Mouse (Mus musculus): ENCODE measurements around the gene Scp2. TPM values are rescaled to one million over a fixed set of nuclear protein-coding genes. Genes with fewer than 3 reads are reported as not detected.

Scp2 gene
- polyA plus RNA-seq, 1 experiment: 209 TPM

- TF ChIP-seq CTCF (IDR thresholded peaks at IDR 0.05; ENCODE audit: extremely low read depth, insufficient read length, insufficient replicate concordance, low read depth, low read length): no peak
- TF ChIP-seq POLR2A (IDR thresholded peaks at IDR 0.05; ENCODE audit: low read depth, low read length): no peak
- 78% methylated on average over 8 of the region's 8 CpGs for WGBS
- H3K4me1 ChIP-seq (ENCODE audit: control insufficient read depth, insufficient read depth, insufficient read length, low read length): peaks cover 12% of the 10 kb centered on the region
- H3K4me3 ChIP-seq (ENCODE audit: low read depth, low read length): no peak overlapping the region
- H3K27ac ChIP-seq (ENCODE audit: insufficient read depth, low read depth, low read length): no peak overlapping the region
- no peaks in the 10 kb centered on the region for H3K36me3 ChIP-seq (ENCODE audit: control insufficient read depth, insufficient read depth, low read length)
- H3K27me3 ChIP-seq (ENCODE audit: control insufficient read depth, insufficient read depth, low read length): no peaks in the 10 kb centered on the region
Observed at GRCm38 (mm10) chr4:108008541-108008940, 136.3 kb downstream of the Scp2 start.

GRCm38 (mm10) chr4:108007532-108008103 is 137.2 kb downstream of the Scp2 start:
- peak overlapping the region; percentile 14; the same call in 1 of the 2 replicates for H3K4me3 ChIP-seq (ENCODE audit: low read depth, low read length)
- WGBS: 54% methylated on average over 7 of the region's 7 CpGs
- H3K36me3 ChIP-seq (ENCODE audit: control insufficient read depth, insufficient read depth, low read length): no peaks in the 10 kb centered on the region
- TF ChIP-seq CTCF (IDR thresholded peaks at IDR 0.05; ENCODE audit: extremely low read depth, insufficient read length, insufficient replicate concordance, low read depth, low read length): no peak
- no peak for TF ChIP-seq POLR2A (IDR thresholded peaks at IDR 0.05; ENCODE audit: low read depth, low read length)
- peaks cover 12% of the 10 kb centered on the region for H3K4me1 ChIP-seq (ENCODE audit: control insufficient read depth, insufficient read depth, insufficient read length, low read length)
- H3K27me3 ChIP-seq (ENCODE audit: control insufficient read depth, insufficient read depth, low read length): no peaks in the 10 kb centered on the region
- peak overlapping the region; percentile 55; the same call in 1 of the 2 replicates for H3K27ac ChIP-seq (ENCODE audit: insufficient read depth, low read depth, low read length)

- Histone ChIP-seq H3K36me3 (ENCODE audit: control insufficient read depth, insufficient read depth, low read length) (no peaks in the 10 kb centered on the region), H3K4me1 (ENCODE audit: control insufficient read depth, insufficient read depth, insufficient read length, low read length) (peaks cover 12% of the 10 kb centered on the region), H3K4me3 (ENCODE audit: low read depth, low read length) (no peak overlapping the region), H3K27me3 (ENCODE audit: control insufficient read depth, insufficient read depth, low read length) (no peaks in the 10 kb centered on the region), H3K27ac (ENCODE audit: insufficient read depth, low read depth, low read length) (no peak overlapping the region)
- 66% methylated on average over 7 of the region's 7 CpGs for WGBS
- TF ChIP-seq POLR2A (IDR thresholded peaks at IDR 0.05; ENCODE audit: low read depth, low read length) (no peak), CTCF (IDR thresholded peaks at IDR 0.05; ENCODE audit: extremely low read depth, insufficient read length, insufficient replicate concordance, low read depth, low read length) (no peak)
Observed at GRCm38 (mm10) chr4:108005328-108005727, 139.5 kb downstream of the Scp2 start.

GRCm38 (mm10) chr4:107999380-107999779 is 145.4 kb downstream of the Scp2 start:
- Histone ChIP-seq H3K4me1 (ENCODE audit: control insufficient read depth, insufficient read depth, insufficient read length, low read length) (no peaks in the 10 kb centered on the region), H3K27ac (ENCODE audit: insufficient read depth, low read depth, low read length) (no peak overlapping the region), H3K4me3 (ENCODE audit: low read depth, low read length) (no peak overlapping the region), H3K27me3 (ENCODE audit: control insufficient read depth, insufficient read depth, low read length) (no peaks in the 10 kb centered on the region), H3K36me3 (ENCODE audit: control insufficient read depth, insufficient read depth, low read length) (no peaks in the 10 kb centered on the region)
- TF ChIP-seq POLR2A (IDR thresholded peaks at IDR 0.05; ENCODE audit: low read depth, low read length) (no peak), CTCF (IDR thresholded peaks at IDR 0.05; ENCODE audit: extremely low read depth, insufficient read length, insufficient replicate concordance, low read depth, low read length) (no peak)
- 64% methylated on average over 1 of the region's 1 CpGs for WGBS

GRCm38 (mm10) chr4:107998641-107999332 is 146.0 kb downstream of the Scp2 start:
- no peaks in the 10 kb centered on the region for H3K36me3 ChIP-seq (ENCODE audit: control insufficient read depth, insufficient read depth, low read length)

GRCm38 (mm10) chr4:107996418-107996986 is 148.3 kb downstream of the Scp2 start:
- Histone ChIP-seq H3K27ac (ENCODE audit: insufficient read depth, low read depth, low read length) (no peak overlapping the region), H3K36me3 (ENCODE audit: control insufficient read depth, insufficient read depth, low read length) (no peaks in the 10 kb centered on the region), H3K4me3 (ENCODE audit: low read depth, low read length) (no peak overlapping the region), H3K4me1 (ENCODE audit: control insufficient read depth, insufficient read depth, insufficient read length, low read length) (no peaks in the 10 kb centered on the region), H3K27me3 (ENCODE audit: control insufficient read depth, insufficient read depth, low read length) (no peaks in the 10 kb centered on the region)
- 93% methylated on average over 9 of the region's 9 CpGs for WGBS
- no peak for TF ChIP-seq CTCF (IDR thresholded peaks at IDR 0.05; ENCODE audit: extremely low read depth, insufficient read length, insufficient replicate concordance, low read depth, low read length)
- TF ChIP-seq POLR2A (IDR thresholded peaks at IDR 0.05; ENCODE audit: low read depth, low read length): no peak

More at GRCm38 (mm10) chr4:107998641-107999332, 146.0 kb downstream of the Scp2 start:
- TF ChIP-seq POLR2A (IDR thresholded peaks at IDR 0.05; ENCODE audit: low read depth, low read length) (no peak), CTCF (IDR thresholded peaks at IDR 0.05; ENCODE audit: extremely low read depth, insufficient read length, insufficient replicate concordance, low read depth, low read length) (no peak)
- WGBS: 55% methylated on average over 11 of the region's 11 CpGs
- Histone ChIP-seq H3K4me3 (ENCODE audit: low read depth, low read length) (no peak overlapping the region), H3K27ac (ENCODE audit: insufficient read depth, low read depth, low read length) (no peak overlapping the region; the same call in 1 of the 2 replicates), H3K4me1 (ENCODE audit: control insufficient read depth, insufficient read depth, insufficient read length, low read length) (no peaks in the 10 kb centered on the region), H3K27me3 (ENCODE audit: control insufficient read depth, insufficient read depth, low read length) (no peaks in the 10 kb centered on the region)

- H3K36me3 ChIP-seq (ENCODE audit: control insufficient read depth, insufficient read depth, low read length): no peaks in the 10 kb centered on the region
- no peaks in the 10 kb centered on the region for H3K4me1 ChIP-seq (ENCODE audit: control insufficient read depth, insufficient read depth, insufficient read length, low read length)
Observed at GRCm38 (mm10) chr4:107995727-107996126, 149.1 kb downstream of the Scp2 start.

More at GRCm38 (mm10) chr4:107995727-107996126, 149.1 kb downstream of the Scp2 start:
- Histone ChIP-seq H3K27ac (ENCODE audit: insufficient read depth, low read depth, low read length) (no peak overlapping the region), H3K4me3 (ENCODE audit: low read depth, low read length) (no peak overlapping the region), H3K27me3 (ENCODE audit: control insufficient read depth, insufficient read depth, low read length) (no peaks in the 10 kb centered on the region)
- TF ChIP-seq POLR2A (IDR thresholded peaks at IDR 0.05; ENCODE audit: low read depth, low read length) (no peak), CTCF (IDR thresholded peaks at IDR 0.05; ENCODE audit: extremely low read depth, insufficient read length, insufficient replicate concordance, low read depth, low read length) (no peak)
- WGBS: 89% methylated on average over 6 of the region's 6 CpGs

All from small intestine, adult 2 months (tissue).